Mouse (Mus musculus) embryo, embryonic 10 days (tissue): ENCODE results near the gene Kcnc1.

Experiments
- DNase-seq: peaks from one replicate; pipeline ENCODE4 v3.0.0-alpha.2; 2015; ENCODE audit warnings: low spot score

Kcnc1 gene

GRCm38 (mm10) chr7:46422764-46423412 is 26.6 kb downstream of the Kcnc1 start:
- peak; percentile 66 for DNase-seq

GRCm38 (mm10) chr7:46423951-46424350 is 27.7 kb downstream of the Kcnc1 start:
- no peak for DNase-seq

GRCm38 (mm10) chr7:46425012-46425411 is 28.7 kb downstream of the Kcnc1 start:
- DNase-seq = no peak

GRCm38 (mm10) chr7:46433874-46434273 is 37.6 kb downstream of the Kcnc1 start:
- DNase-seq = peak; percentile 27

GRCm38 (mm10) chr7:46435833-46436232 is 39.5 kb downstream of the Kcnc1 start:
- no peak for DNase-seq

GRCm38 (mm10) chr7:46438537-46439141 is 42.3 kb downstream of the Kcnc1 start:
- DNase-seq = no peak

GRCm38 (mm10) chr7:46443163-46443562 is 46.9 kb downstream of the Kcnc1 start:
- DNase-seq = no peak

GRCm38 (mm10) chr7:46445896-46446295 is 49.6 kb downstream of the Kcnc1 start:
- no peak for DNase-seq

- no peak for DNase-seq
These were observed 51.3 kb downstream of the Kcnc1 start for GRCm38 (mm10) chr7:46447473-46448165.

GRCm38 (mm10) chr7:46448922-46449645 is 52.8 kb downstream of the Kcnc1 start:
- DNase-seq = peak; percentile 40

- DNase-seq = peak; percentile 75
These were observed 57.8 kb downstream of the Kcnc1 start for GRCm38 (mm10) chr7:46453930-46454679.

GRCm38 (mm10) chr7:46457889-46458288 is 61.6 kb downstream of the Kcnc1 start:
- no peak for DNase-seq

- no peak for DNase-seq
These were observed 62.9 kb downstream of the Kcnc1 start for GRCm38 (mm10) chr7:46459200-46459599.

GRCm38 (mm10) chr7:46459605-46460245 is 63.4 kb downstream of the Kcnc1 start:
- DNase-seq = no peak

GRCm38 (mm10) chr7:46462287-46462686 is 66.0 kb downstream of the Kcnc1 start:
- no peak for DNase-seq

GRCm38 (mm10) chr7:46463136-46463535 is 66.8 kb downstream of the Kcnc1 start:
- no peak for DNase-seq

GRCm38 (mm10) chr7:46466422-46466981 is 70.2 kb downstream of the Kcnc1 start:
- DNase-seq = no peak

- no peak for DNase-seq
These were observed 73.2 kb downstream of the Kcnc1 start for GRCm38 (mm10) chr7:46469542-46469941.

GRCm38 (mm10) chr7:46471054-46471737 is 74.9 kb downstream of the Kcnc1 start:
- DNase-seq = no peak

GRCm38 (mm10) chr7:46473141-46473540 is 76.8 kb downstream of the Kcnc1 start:
- DNase-seq = no peak
